Mouse (Mus musculus): Measurements from ENCODE around the gene Serinc2.

DNA sequence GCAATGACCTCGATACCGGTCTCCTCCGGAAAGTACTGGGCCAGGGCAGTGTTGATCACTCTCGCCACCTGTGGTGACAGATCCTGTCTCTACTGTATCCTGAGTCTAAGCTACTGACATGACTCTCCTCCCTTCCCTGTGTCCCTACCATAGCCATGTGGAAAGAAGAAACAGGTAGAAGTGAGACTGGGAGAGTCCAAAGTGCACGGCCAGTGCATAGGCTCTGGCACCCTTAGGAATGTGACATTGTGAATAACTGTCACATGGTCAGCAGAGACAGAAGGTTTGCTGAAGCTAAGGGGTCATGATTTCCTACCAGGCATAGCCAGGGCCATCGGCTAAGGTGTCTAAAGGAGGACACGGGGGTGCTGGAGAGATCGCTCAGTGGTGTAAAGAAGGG lies 63.6 kb downstream of the Serinc2 start:
- TF ChIP-seq CTCF (IDR thresholded peaks at IDR 0.05; ENCODE audit: low read depth) (no peak), EP300 (IDR thresholded peaks at IDR 0.05; ENCODE audit: low read depth) (no peak)
